Mouse (Mus musculus) limb, embryonic 13.5 days (tissue): Measurements from ENCODE around the gene Zfp385a. TPM values are rescaled to one million over a fixed set of nuclear protein-coding genes. Genes with fewer than 3 reads are reported as not detected.

Source experiments
- ATAC-seq: fragments of 200-750 bp; cut with Nextera tagmentation; 2 replicates; pipeline ENCODE4 v1.8.0; 2017; ENCODE audit warnings: low read depth, moderate number of reproducible peaks, moderate TSS enrichment; ENCODE audit not compliant: low FRiP score
- H3K27ac ChIP-seq: fragments of 300-500 bp; sonication (generic); 2 replicates; pipeline ENCODE4 v1.5.1; 2015; ENCODE audit warnings: inconsistent platforms, mild to moderate bottlenecking, moderate library complexity
- H3K27me3 ChIP-seq: fragments of 300-500 bp; sonication (generic); 2 replicates; pipeline ENCODE4 v1.6.1; 2015; ENCODE audit warnings: mild to moderate bottlenecking, inconsistent platforms
- H3K36me3 ChIP-seq: fragments of 300-500 bp; sonication (generic); 2 replicates; pipeline ENCODE4 v1.6.1; 2015; ENCODE audit warnings: inconsistent platforms, mild to moderate bottlenecking, moderate library complexity
- H3K4me1 ChIP-seq: fragments of 300-500 bp; sonication (generic); 2 replicates; pipeline ENCODE4 v1.6.1; 2015; ENCODE audit warnings: inconsistent platforms
- H3K4me2 ChIP-seq: fragments of 300-500 bp; sonication (generic); replicated peaks from 2 replicates; pipeline ENCODE4 v1.6.1; 2015; ENCODE audit warnings: inconsistent platforms, mild to moderate bottlenecking, moderate library complexity
- H3K4me3 ChIP-seq: fragments of 300-500 bp; sonication (generic); 2 replicates; pipeline ENCODE4 v1.5.1; 2015; ENCODE audit warnings: moderate library complexity, mild to moderate bottlenecking, inconsistent platforms
- H3K9ac ChIP-seq: fragments of 300-500 bp; sonication (generic); 2 replicates; pipeline ENCODE4 v1.6.1; 2015; ENCODE audit warnings: mild to moderate bottlenecking, inconsistent platforms
- H3K9me3 ChIP-seq: fragments of 300-500 bp; sonication (generic); 2 replicates; pipeline ENCODE4 v1.6.1; 2016; ENCODE audit warnings: inconsistent platforms
- WGBS: fragments of 180-500 bp; shearing (Covaris S2); methylation state at CpG from one replicate; pipeline ENCODE4 v1.1.7; 2015; 5-methylcytosine and 5-hydroxymethylcytosine counted together
- polyA plus RNA-seq: library from polyadenylated mRNA; unstranded; fragments of >200 nt; fragmentation: Nextera tagmentation; extraction: Ambion mirVana; gene quantifications from 2 replicates; pipeline ENCODE4 v1.2.1, GENCODE M21; 2015

The Zfp385a gene
- polyA plus RNA-seq, 1 experiment from 2014 or later, result 13.1 TPM

DNA sequence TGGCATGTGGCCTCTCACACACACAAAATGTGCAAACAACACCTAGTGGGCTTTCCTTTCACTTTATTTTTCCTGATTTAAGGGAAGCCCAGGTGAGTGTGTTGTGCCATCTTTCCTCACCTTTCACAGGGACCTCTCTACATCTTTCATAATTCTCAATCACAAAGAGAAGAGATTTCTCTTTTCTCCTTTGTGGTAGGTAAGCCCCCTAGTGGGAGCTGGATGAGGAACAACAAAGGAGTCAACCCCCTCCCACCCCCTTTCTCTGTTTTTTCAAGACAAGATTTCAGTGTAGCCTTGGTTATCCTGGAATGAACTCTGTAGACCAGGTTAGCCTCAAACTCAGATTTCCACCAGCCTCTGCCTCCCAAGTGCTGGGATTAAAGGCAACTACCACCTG lies 3.7 kb upstream of the Zfp385a start:
- Histone ChIP-seq H3K4me3 (no peak overlapping the region), H3K36me3 (peaks cover 52% of the 10 kb centered on the region)
- no peak for ATAC-seq

DNA sequence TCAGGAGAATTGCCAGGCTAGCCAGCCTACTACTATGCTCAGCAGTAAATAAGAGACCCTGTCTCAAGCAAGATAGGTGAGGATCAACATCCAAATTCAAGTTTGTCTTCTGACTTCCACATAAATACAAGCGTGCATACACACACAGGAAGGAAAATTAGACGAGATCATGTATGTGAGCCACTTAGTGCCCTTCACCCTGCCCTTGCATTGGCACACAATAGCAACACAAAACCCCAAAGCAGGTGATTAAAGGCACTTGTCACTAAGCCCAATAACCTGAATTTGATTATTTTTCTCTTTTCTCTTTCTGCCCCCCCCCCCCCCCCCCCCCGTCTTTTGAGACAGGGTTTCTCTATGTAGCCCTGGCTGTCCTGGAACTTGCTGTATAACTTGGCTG lies 3.1 kb upstream of the Zfp385a start:
- H3K4me1 ChIP-seq, result peaks cover 26% of the 10 kb centered on the region
- 81% methylated on average over 2 of the region's 3 CpGs for WGBS
- peaks cover 38% of the 10 kb centered on the region for H3K27me3 ChIP-seq
- H3K9me3 ChIP-seq, result no peaks in the 10 kb centered on the region
- no peak overlapping the region for H3K4me3 ChIP-seq
- H3K9ac ChIP-seq, result no peak overlapping the region
- no peak overlapping the region for H3K4me2 ChIP-seq
- no peak for ATAC-seq
- H3K36me3 ChIP-seq, result peaks cover 47% of the 10 kb centered on the region
- no peak overlapping the region for H3K27ac ChIP-seq

More for the DNA sequence above, 3.7 kb upstream of the Zfp385a start:
- Histone ChIP-seq H3K4me1 (peaks cover 24% of the 10 kb centered on the region), H3K9me3 (no peaks in the 10 kb centered on the region), H3K9ac (no peak overlapping the region), H3K27me3 (peaks cover 33% of the 10 kb centered on the region), H3K27ac (no peak overlapping the region), H3K4me2 (no peak overlapping the region)

GRCm38 (mm10) chr15:103342415-103342814 lies 2.5 kb upstream of the Zfp385a start:
- Histone ChIP-seq H3K27me3 (peaks cover 43% of the 10 kb centered on the region), H3K27ac (no peak overlapping the region), H3K4me1 (peaks cover 26% of the 10 kb centered on the region), H3K9ac (no peak overlapping the region), H3K36me3 (peaks cover 41% of the 10 kb centered on the region), H3K4me3 (no peak overlapping the region), H3K9me3 (no peaks in the 10 kb centered on the region), H3K4me2 (no peak overlapping the region)
- ATAC-seq, result no peak
- 16% methylated on average over 4 of the region's 4 CpGs for WGBS

- no peak for ATAC-seq
- H3K36me3 ChIP-seq, result peaks cover 32% of the 10 kb centered on the region
- 33% methylated on average over 8 of the region's 8 CpGs for WGBS
These were observed 1.7 kb upstream of the Zfp385a start for GRCm38 (mm10) chr15:103341547-103341946.

GRCm38 (mm10) chr15:103340786-103341185 lies 893 bp upstream of the Zfp385a start:
- Histone ChIP-seq H3K4me2 (peak overlapping the region; percentile 93), H3K27ac (no peak overlapping the region), H3K36me3 (peaks cover 25% of the 10 kb centered on the region), H3K4me3 (peak overlapping the region; percentile 61; the same call in 1 of the 2 replicates), H3K27me3 (peaks cover 48% of the 10 kb centered on the region), H3K4me1 (peaks cover 37% of the 10 kb centered on the region), H3K9me3 (no peaks in the 10 kb centered on the region), H3K9ac (peak overlapping the region; percentile 63; the same call in 1 of the 2 replicates)
- no peak for ATAC-seq
- WGBS, result 12% methylated on average over 4 of the region's 4 CpGs

More at GRCm38 (mm10) chr15:103341547-103341946, 1.7 kb upstream of the Zfp385a start:
- Histone ChIP-seq H3K4me3 (no peak overlapping the region), H3K4me1 (peaks cover 34% of the 10 kb centered on the region), H3K4me2 (no peak overlapping the region), H3K9me3 (no peaks in the 10 kb centered on the region), H3K27me3 (peaks cover 48% of the 10 kb centered on the region), H3K9ac (no peak overlapping the region), H3K27ac (no peak overlapping the region)

DNA sequence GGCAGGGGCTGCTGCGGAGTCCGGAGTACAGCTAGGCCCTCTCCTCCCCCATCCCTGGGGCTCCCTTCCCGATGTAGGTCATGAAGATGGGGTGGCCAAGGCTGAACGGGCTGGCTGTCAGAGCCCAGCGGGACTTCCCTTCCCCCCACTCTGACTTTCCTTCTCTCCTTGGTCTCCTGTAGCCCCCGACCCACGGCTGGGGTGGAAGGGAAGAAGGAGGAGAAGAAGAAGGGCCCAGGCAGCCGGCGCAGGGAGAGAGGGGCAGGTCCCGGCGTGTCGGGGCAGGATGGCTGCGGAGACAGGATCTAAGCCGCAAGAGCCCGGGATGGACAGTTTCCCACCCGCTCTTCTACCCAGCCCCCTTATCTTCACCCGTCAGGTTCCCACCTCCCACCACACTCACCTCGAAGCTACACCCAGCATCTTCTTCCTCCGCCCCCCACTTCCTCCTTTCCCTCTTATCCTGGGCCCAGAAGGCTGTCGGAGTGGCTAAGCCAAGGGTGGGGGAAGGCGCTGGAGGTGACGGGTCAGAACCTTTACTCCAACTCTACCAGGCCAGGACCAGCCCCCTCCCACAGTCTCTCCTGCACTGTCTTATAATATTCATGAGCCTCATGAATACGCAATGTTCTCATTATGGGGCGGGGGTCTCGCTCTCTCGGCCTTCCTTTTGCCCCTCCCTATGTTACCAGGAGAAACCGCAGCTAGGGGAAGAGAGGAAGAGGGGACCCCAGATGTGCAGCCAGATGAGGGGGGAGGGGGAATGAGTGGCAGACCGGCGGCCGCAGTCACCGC lies 530 bp downstream of the Zfp385a start:
- peaks cover 48% of the 10 kb centered on the region for H3K27me3 ChIP-seq
- H3K9ac ChIP-seq, result peak overlapping the region; percentile 63
- H3K4me1 ChIP-seq, result peaks cover 52% of the 10 kb centered on the region
- H3K27ac ChIP-seq, result no peak overlapping the region
- 0 out of 2 replicates have a peak, but pooled peaks have one; percentile 9 for ATAC-seq
- no peaks in the 10 kb centered on the region for H3K9me3 ChIP-seq
- H3K4me3 ChIP-seq, result peak overlapping the region; percentile 61
- 5% methylated on average over 28 of the region's 31 CpGs for WGBS
- H3K4me2 ChIP-seq, result peak overlapping the region; percentile 93
- H3K36me3 ChIP-seq, result peaks cover 10% of the 10 kb centered on the region

- Histone ChIP-seq H3K4me2 (peak overlapping the region; percentile 93), H3K9ac (peak overlapping the region; percentile 63; the same call in 1 of the 2 replicates), H3K36me3 (peaks cover 5% of the 10 kb centered on the region), H3K4me1 (peaks cover 57% of the 10 kb centered on the region), H3K27ac (no peak overlapping the region), H3K9me3 (no peaks in the 10 kb centered on the region), H3K27me3 (peaks cover 48% of the 10 kb centered on the region), H3K4me3 (peak overlapping the region; percentile 61)
- WGBS, result 25% methylated on average over 4 of the region's 4 CpGs
- ATAC-seq, result 0 out of 2 replicates have a peak, but pooled peaks have one; percentile 13
These were observed 1.1 kb downstream of the Zfp385a start for GRCm38 (mm10) chr15:103338829-103339165.

DNA sequence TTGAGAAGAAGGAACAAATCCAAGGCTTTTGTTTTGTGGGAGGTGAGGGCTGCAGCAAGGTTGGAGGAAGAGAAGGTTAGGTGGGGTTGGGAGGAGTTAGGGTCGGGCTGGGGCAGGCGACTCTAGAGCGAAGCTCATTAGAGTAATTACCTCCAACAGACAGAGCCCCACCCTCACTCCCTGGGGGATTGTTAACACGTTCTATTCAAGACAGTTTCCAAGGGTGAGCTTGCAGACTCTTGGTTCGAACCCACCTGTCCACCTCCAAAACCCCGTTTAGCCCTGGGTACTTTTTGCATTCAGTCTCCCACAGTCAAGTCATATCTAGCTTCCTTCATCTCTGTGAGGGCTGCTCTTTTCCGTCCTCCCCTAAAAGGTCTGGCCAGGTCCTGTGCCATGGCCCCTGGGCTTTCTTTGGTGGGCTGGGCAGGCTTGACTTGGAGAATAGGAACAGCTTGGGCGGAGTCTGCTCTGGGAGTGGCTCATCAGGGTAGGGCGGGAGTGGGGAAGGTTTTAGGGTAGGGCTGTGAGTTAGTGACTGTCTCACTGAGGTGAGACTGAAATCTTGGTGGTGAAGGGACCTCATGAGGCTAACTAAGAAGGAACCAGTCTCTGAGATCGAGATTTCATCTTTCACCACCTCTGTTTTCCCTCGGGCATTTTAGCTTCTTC lies 2.8 kb downstream of the Zfp385a start:
- H3K36me3 ChIP-seq, result no peaks in the 10 kb centered on the region
- H3K9me3 ChIP-seq, result no peaks in the 10 kb centered on the region
- H3K27me3 ChIP-seq, result peaks cover 48% of the 10 kb centered on the region
- no peak overlapping the region for H3K27ac ChIP-seq
- H3K9ac ChIP-seq, result no peak overlapping the region
- H3K4me2 ChIP-seq, result no peak overlapping the region
- H3K4me3 ChIP-seq, result no peak overlapping the region
- WGBS, result 13% methylated on average over 11 of the region's 11 CpGs
- ATAC-seq, result no peak
- peaks cover 66% of the 10 kb centered on the region for H3K4me1 ChIP-seq

- H3K4me2 ChIP-seq, result no peak overlapping the region
- ATAC-seq, result no peak
- H3K4me3 ChIP-seq, result no peak overlapping the region
- peaks cover 33% of the 10 kb centered on the region for H3K27me3 ChIP-seq
- no peak overlapping the region for H3K9ac ChIP-seq
- H3K9me3 ChIP-seq, result no peaks in the 10 kb centered on the region
- no peaks in the 10 kb centered on the region for H3K36me3 ChIP-seq
- WGBS, result 21% methylated on average over 7 of the region's 7 CpGs
- no peak overlapping the region for H3K27ac ChIP-seq
- peaks cover 64% of the 10 kb centered on the region for H3K4me1 ChIP-seq
These were observed 4.2 kb downstream of the Zfp385a start for GRCm38 (mm10) chr15:103335488-103336235.

GRCm38 (mm10) chr15:103335040-103335439 lies 4.9 kb downstream of the Zfp385a start:
- no peak overlapping the region for H3K27ac ChIP-seq
- H3K4me1 ChIP-seq, result peaks cover 58% of the 10 kb centered on the region
- WGBS, result 49% methylated on average over 3 of the region's 3 CpGs
- peaks cover 27% of the 10 kb centered on the region for H3K27me3 ChIP-seq
- no peaks in the 10 kb centered on the region for H3K9me3 ChIP-seq
- no peak overlapping the region for H3K4me3 ChIP-seq
- H3K9ac ChIP-seq, result no peak overlapping the region
- H3K4me2 ChIP-seq, result no peak overlapping the region
- ATAC-seq, result no peak
- H3K36me3 ChIP-seq, result no peaks in the 10 kb centered on the region

DNA sequence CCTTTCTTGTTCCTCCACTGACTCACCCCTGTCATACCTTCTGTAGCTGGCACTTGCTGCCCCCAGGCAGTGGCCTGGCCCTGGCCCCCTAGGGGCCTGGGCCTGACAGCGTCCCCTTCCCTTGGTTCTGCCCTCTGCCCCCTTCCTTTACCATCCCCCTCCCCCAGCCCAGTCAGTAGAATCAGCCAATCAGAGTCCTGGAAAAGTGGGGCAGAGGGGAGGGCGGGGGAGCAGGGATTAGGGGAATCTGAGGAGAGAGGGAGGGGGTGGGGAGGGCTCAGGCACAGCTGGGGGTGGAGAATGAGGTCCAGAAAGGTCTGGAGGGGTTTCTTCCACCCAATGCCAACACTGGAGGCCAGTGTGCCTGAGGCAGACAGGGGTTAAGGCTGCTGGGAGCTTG lies 5.7 kb downstream of the Zfp385a start:
- no peak overlapping the region for H3K4me2 ChIP-seq
- peaks cover 52% of the 10 kb centered on the region for H3K4me1 ChIP-seq
- no peak overlapping the region for H3K9ac ChIP-seq
- ATAC-seq, result no peak; the same call in 1 of the 2 replicates
- H3K27me3 ChIP-seq, result peaks cover 22% of the 10 kb centered on the region
- WGBS, result 6% methylated on average over 1 of the region's 2 CpGs
- H3K4me3 ChIP-seq, result no peak overlapping the region
- no peaks in the 10 kb centered on the region for H3K36me3 ChIP-seq
- no peak overlapping the region for H3K27ac ChIP-seq
- no peaks in the 10 kb centered on the region for H3K9me3 ChIP-seq

DNA sequence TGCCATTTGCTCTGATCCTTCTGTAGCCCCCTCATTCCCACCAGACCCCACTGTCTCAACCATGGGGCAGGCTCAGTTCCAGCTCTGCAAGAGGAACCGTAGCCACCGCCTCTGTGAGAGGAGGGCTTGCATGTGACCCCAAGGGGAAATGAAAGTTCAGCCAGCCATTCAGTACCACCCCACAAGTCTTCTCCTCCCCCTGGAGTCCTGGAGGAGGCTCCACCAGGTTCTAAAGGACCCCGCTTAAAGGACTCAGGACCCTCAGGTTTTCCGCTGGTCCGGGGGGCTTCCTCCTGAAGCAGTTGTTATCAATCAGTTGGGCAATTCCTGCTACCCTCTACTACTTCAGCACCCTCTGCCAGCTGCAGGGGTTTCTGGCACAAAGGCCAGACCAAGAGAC lies 6.2 kb downstream of the Zfp385a start:
- no peak overlapping the region for H3K4me3 ChIP-seq
- H3K4me1 ChIP-seq, result peaks cover 47% of the 10 kb centered on the region
- peaks cover 17% of the 10 kb centered on the region for H3K27me3 ChIP-seq
- peak overlapping the region; percentile 32; the same call in 1 of the 2 replicates for H3K9ac ChIP-seq
- no peak for ATAC-seq
- H3K36me3 ChIP-seq, result no peaks in the 10 kb centered on the region
- no peak overlapping the region for H3K27ac ChIP-seq
- H3K9me3 ChIP-seq, result no peaks in the 10 kb centered on the region
- no peak overlapping the region for H3K4me2 ChIP-seq
- WGBS, result 56% methylated on average over 5 of the region's 5 CpGs
